In genomic region chr12:78987581-78988081, GRCm38 (mm10) we compare ENCODE assay signal across 10 mouse cellular contexts. TPM values are rescaled to one million over a fixed set of nuclear protein-coding genes. Genes with fewer than 3 reads are reported as not detected.
A peak's percentile ranks its signal among the peaks of the same experiment; 100 is the strongest.
DNase-seq lines count a peak whose midpoint lies in the region; ATAC-seq lines count a peak whose summit lies in the region.
"Had no signal": no experiment of that assay in that cellular context is flagged by ENCODE, and none has a peak within 500 bp of the region (broad histone marks: within the 10 kb centered on the region; RNA-seq: fewer than 3 reads in every experiment).

No protein-coding gene starts in this region.

- H3K4me3 ChIP-seq in liver, embryonic 12.5 days = no peak overlapping the region
- no peak overlapping the region for H3K4me3 ChIP-seq in liver, embryonic 11.5 days (ENCODE audit: low read depth, low read length)
- H3K4me3 ChIP-seq: heart, embryonic 13.5 days had no signal

- no peaks in the 10 kb centered on the region for H3K9me3 ChIP-seq in liver, embryonic 12.5 days (replicated peaks)
- H3K9me3 ChIP-seq in liver, embryonic 11.5 days (ENCODE audit: control insufficient read depth, low read length) = no peaks in the 10 kb centered on the region
- H3K9me3 ChIP-seq: heart, embryonic 13.5 days had no signal

- no peak overlapping the region for H3K27ac ChIP-seq in liver, embryonic 12.5 days
- H3K27ac ChIP-seq in liver, embryonic 11.5 days (ENCODE audit: low read depth, low read length) = no peak overlapping the region
- H3K27ac ChIP-seq: heart, embryonic 13.5 days had no signal

- 66% methylated on average over 9 of the region's 9 CpGs for WGBS in liver, embryonic 12.5 days (ENCODE audit: insufficient replicate concordance)
- 59% methylated on average over 9 of the region's 9 CpGs for WGBS in liver, embryonic 11.5 days

- no peaks in the 10 kb centered on the region for H3K36me3 ChIP-seq in liver, embryonic 12.5 days
- no peaks in the 10 kb centered on the region for H3K36me3 ChIP-seq in liver, embryonic 11.5 days (ENCODE audit: control insufficient read depth, insufficient read depth, low read length)
- H3K36me3 ChIP-seq: heart, embryonic 13.5 days had no signal

- ATAC-seq in liver, embryonic 12.5 days = 0 out of 2 replicates have a peak, but pooled peaks have one; percentile 40
- no peak for ATAC-seq in liver, embryonic 11.5 days (replicated peaks; ENCODE audit: low FRiP score)
- peak; percentile 73 for ATAC-seq in megakaryocyte progenitor cell, adult 5-6 weeks (replicated peaks; ENCODE audit: poor library complexity)

- H3K27me3 ChIP-seq in liver, embryonic 12.5 days (replicated peaks) = no peaks in the 10 kb centered on the region
- no peaks in the 10 kb centered on the region for H3K27me3 ChIP-seq in liver, embryonic 11.5 days (replicated peaks; ENCODE audit: control insufficient read depth, insufficient read depth, low read length)

- peak; percentile 27 for DNase-seq in adrenal gland, postnatal 25 days
- no peak for DNase-seq in adrenal gland, adult 8-10 months
- no peak for DNase-seq in liver, embryonic 11.5 days (ENCODE audit: low spot score)
- peak; percentile 75 for DNase-seq in cerebellum, adult 9-10 months
- DNase-seq in urinary bladder, adult 18-20 months (ENCODE audit: low spot score in 2 of 2) = no peak
- DNase-seq in ovary, adult 18-20 months (ENCODE audit: low spot score) = no peak
- DNase-seq: B cell, adult 2 months had no signal

- no peak overlapping the region for H3K4me2 ChIP-seq in liver, embryonic 12.5 days
- no peak overlapping the region for H3K4me2 ChIP-seq in liver, embryonic 11.5 days
- H3K4me2 ChIP-seq: heart, embryonic 13.5 days had no signal

- H3K4me1 ChIP-seq in liver, embryonic 12.5 days = peaks cover 15% of the 10 kb centered on the region
- H3K4me1 ChIP-seq in liver, embryonic 11.5 days (replicated peaks; ENCODE audit: control insufficient read depth, insufficient read depth, low read length) = peaks cover 6% of the 10 kb centered on the region

- H3K9ac ChIP-seq in liver, embryonic 12.5 days = no peak overlapping the region
- no peak overlapping the region for H3K9ac ChIP-seq in liver, embryonic 11.5 days (ENCODE audit: low read depth, low read length)
- H3K9ac ChIP-seq: heart, embryonic 13.5 days had no signal

RNA-seq across cellular contexts. Expression of gene Tmem229b, which starts 19.8 kb away (rescaled TPM):
- total RNA-seq in adrenal gland, postnatal 25 days (2021) = 5.2 and 9.0 TPM in 2 replicates
- total RNA-seq in adrenal gland, adult 8-10 months (2022) = 10 to 100 TPM in 2 of 4 experiments, 1 to 10 TPM in 2; 6.8 to 19.5 (median 11.7) TPM
- polyA plus RNA-seq in liver, embryonic 12.5 days (2016; fragmentation: Nextera tagmentation; extraction: Ambion mirVana) = 3.7 and 3.8 TPM in 2 replicates
- 5.4 and 5.5 TPM in 2 replicates for polyA plus RNA-seq in liver, embryonic 11.5 days (2014; fragmentation: Nextera tagmentation; extraction: Ambion mirVana)
- total RNA-seq in megakaryocyte progenitor cell, adult 5-6 weeks (2015) = 73.3 and 75.4 TPM in 2 replicates
- 84.1 and 102 TPM in 2 replicates for total RNA-seq in megakaryocyte progenitor cell, adult 5-6 weeks (2017)

RNA-seq across cellular contexts. Expression of gene Plekhh1, which starts 41.3 kb away (rescaled TPM):
- 1.8 and 2.1 TPM in 2 replicates for total RNA-seq in adrenal gland, postnatal 25 days (2021)
- 1 to 10 TPM; 2.6 to 6.1 (median 4.3) TPM for total RNA-seq in adrenal gland, adult 8-10 months (2022)
- 0.42 and 0.48 TPM in 2 replicates for polyA plus RNA-seq in liver, embryonic 12.5 days (2016; fragmentation: Nextera tagmentation; extraction: Ambion mirVana)
- 0.96 and 1.0 TPM in 2 replicates for polyA plus RNA-seq in liver, embryonic 11.5 days (2014; fragmentation: Nextera tagmentation; extraction: Ambion mirVana)
- 0.22 and 0.25 TPM in 2 replicates for total RNA-seq in megakaryocyte progenitor cell, adult 5-6 weeks (2015)
- total RNA-seq in megakaryocyte progenitor cell, adult 5-6 weeks (2017) = 0.24 and 0.25 TPM in 2 replicates

Comparison
In these comparisons a context has a peak if more than half of its experiments do, and no peak if none do; other contexts are left out.
1. DNase-seq: peak in adrenal gland, postnatal 25 days (single experiment) and cerebellum, adult 9-10 months (single experiment); none in adrenal gland, adult 8-10 months (single experiment), liver, embryonic 11.5 days (single experiment), urinary bladder, adult 18-20 months (0 of 2) and ovary, adult 18-20 months (single experiment).